Mouse (Mus musculus) layer of hippocampus, postnatal 10 days (tissue): ENCODE results near the gene Bmt2. TPM values are rescaled to one million over a fixed set of nuclear protein-coding genes. Genes with fewer than 3 reads are reported as not detected.

Experiments used
- DNase-seq, 2 experiments: peaks; one replicate each; pipeline ENCODE4 v3.0.0; 2021; ENCODE audit warnings: low spot score in 2 of 2
- long read RNA-seq: library from polyadenylated mRNA; stranded (forward); transcript quantifications from one replicate; pipeline ENCODE4 v2.0.0, GENCODE M21; 2023
- total RNA-seq, 2 experiments: library from RNA; stranded (reverse); gene quantifications; 2 replicates each; pipeline ENCODE4 v1.2.3; 2021

Bmt2 gene
- 10 to 100 TPM; 22.0 to 22.8 TPM for total RNA-seq
- long read RNA-seq, full-length matches to known transcripts: 17 of 23 reads
- long read RNA-seq, partial matches to known transcripts: 2 of 23 reads
- long read RNA-seq, other reads (novel, unspliced or antisense): 4 of 23 reads

- peak; percentile 99 to 100 for DNase-seq
Observed at GRCm38 (mm10) chr6:13677818-13678282, at the start of gene Bmt2. Gene Bmt2, minus strand, starts transcription at chr6:13677966.

GRCm38 (mm10) chr6:13722166-13722565 lies 44.4 kb upstream of the Bmt2 start:
- no peak for DNase-seq

GRCm38 (mm10) chr6:13714867-13715266 lies 37.1 kb upstream of the Bmt2 start:
- DNase-seq: no peak

- DNase-seq: no peak
Observed at GRCm38 (mm10) chr6:13696882-13697281, 19.1 kb upstream of the Bmt2 start.

GRCm38 (mm10) chr6:13695103-13695845 lies 17.5 kb upstream of the Bmt2 start:
- DNase-seq: no peak

GRCm38 (mm10) chr6:13691657-13692294 lies 14.0 kb upstream of the Bmt2 start:
- no peak for DNase-seq

GRCm38 (mm10) chr6:13690398-13690797 lies 12.6 kb upstream of the Bmt2 start:
- DNase-seq: no peak

- DNase-seq: no peak
Observed at GRCm38 (mm10) chr6:13683929-13684595, 6.3 kb upstream of the Bmt2 start.

- no peak for DNase-seq
Observed at GRCm38 (mm10) chr6:13678349-13678748, 583 bp upstream of the Bmt2 start.

GRCm38 (mm10) chr6:13677141-13677761 lies 515 bp downstream of the Bmt2 start:
- DNase-seq: peak; percentile 57 to 68

- DNase-seq: no peak
Observed at GRCm38 (mm10) chr6:13676196-13676595, 1.6 kb downstream of the Bmt2 start.

GRCm38 (mm10) chr6:13674600-13675305 lies 3.0 kb downstream of the Bmt2 start:
- no peak for DNase-seq

- no peak for DNase-seq
Observed at GRCm38 (mm10) chr6:13665646-13666045, 12.1 kb downstream of the Bmt2 start.

GRCm38 (mm10) chr6:13658016-13658415 lies 19.8 kb downstream of the Bmt2 start:
- DNase-seq: no peak

- DNase-seq: no peak
Observed at GRCm38 (mm10) chr6:13654081-13654480, 23.7 kb downstream of the Bmt2 start.

- no peak for DNase-seq
Observed at GRCm38 (mm10) chr6:13652284-13652683, 25.5 kb downstream of the Bmt2 start.

GRCm38 (mm10) chr6:13650854-13651253 lies 26.9 kb downstream of the Bmt2 start:
- no peak for DNase-seq

- DNase-seq: no peak
Observed at GRCm38 (mm10) chr6:13648305-13648704, 29.5 kb downstream of the Bmt2 start.

GRCm38 (mm10) chr6:13636582-13636989 lies 41.2 kb downstream of the Bmt2 start:
- no peak for DNase-seq

- no peak for DNase-seq
Observed at GRCm38 (mm10) chr6:13632571-13632970, 45.2 kb downstream of the Bmt2 start.

GRCm38 (mm10) chr6:13630607-13631006 lies 47.2 kb downstream of the Bmt2 start:
- DNase-seq: no peak
